Mouse (Mus musculus) layer of hippocampus, adult 2 months (tissue): ENCODE results near the gene Gsdma3. TPM values are rescaled to one million over a fixed set of nuclear protein-coding genes. Genes with fewer than 3 reads are reported as not detected.

Experiments used
- DNase-seq, 2 experiments: peaks; one replicate each; pipeline ENCODE4 v3.0.0; 2022; ENCODE audit warnings: low spot score in 2 of 2
- H3K27ac ChIP-seq: fragments of 200-600 bp; 2 replicates; pipeline ENCODE4 v1.8.1; 2022
- H3K4me3 ChIP-seq: fragments of 200-600 bp; 2 replicates; pipeline ENCODE4 v1.8.1; 2022; ENCODE audit warnings: mild to moderate bottlenecking
- CTCF ChIP-seq: fragments of 200-600 bp; conservative IDR thresholded peaks from 2 replicates; pipeline ENCODE4 v1.8.1; 2022; ENCODE audit warnings: antibody characterized with exemption, mild to moderate bottlenecking, moderate library complexity
- long read RNA-seq, 2 experiments: library from polyadenylated mRNA; stranded (forward); transcript quantifications; one replicate each; pipeline ENCODE4 v2.0.0; 2021; ENCODE audit warnings: borderline mapping rate in 2 of 2
- total RNA-seq, 2 experiments: library from RNA; stranded (reverse); gene quantifications; 2 replicates each; pipeline ENCODE4 v1.2.3; 2021

Gene Gsdma3
- total RNA-seq = not detected
- long read RNA-seq, experiment 1 = 0 reads
- long read RNA-seq, experiment 2 = 0 reads

- no peak for TF ChIP-seq CTCF
- no peak within 1 kb of the TSS for H3K27ac ChIP-seq
- DNase-seq = no peak
These were observed at the start of gene Gsdma3, which contains the start of gene Gm12355 for GRCm38 (mm10) chr11:98625611-98626410. Gsdma3 (plus strand) TSS chr11:98626360. Gm12355 (minus strand) TSS chr11:98625661.

GRCm38 (mm10) chr11:98577776-98578175, 48.4 kb upstream of the Gsdma3 start:
- Histone ChIP-seq H3K27ac (no peak overlapping the region), H3K4me3 (no peak overlapping the region)
- no peak for TF ChIP-seq CTCF
- DNase-seq = no peak

More at GRCm38 (mm10) chr11:98625611-98626410, at the start of gene Gsdma3, which contains the start of gene Gm12355:
- no peak within 1 kb of the TSS for H3K4me3 ChIP-seq

DNA sequence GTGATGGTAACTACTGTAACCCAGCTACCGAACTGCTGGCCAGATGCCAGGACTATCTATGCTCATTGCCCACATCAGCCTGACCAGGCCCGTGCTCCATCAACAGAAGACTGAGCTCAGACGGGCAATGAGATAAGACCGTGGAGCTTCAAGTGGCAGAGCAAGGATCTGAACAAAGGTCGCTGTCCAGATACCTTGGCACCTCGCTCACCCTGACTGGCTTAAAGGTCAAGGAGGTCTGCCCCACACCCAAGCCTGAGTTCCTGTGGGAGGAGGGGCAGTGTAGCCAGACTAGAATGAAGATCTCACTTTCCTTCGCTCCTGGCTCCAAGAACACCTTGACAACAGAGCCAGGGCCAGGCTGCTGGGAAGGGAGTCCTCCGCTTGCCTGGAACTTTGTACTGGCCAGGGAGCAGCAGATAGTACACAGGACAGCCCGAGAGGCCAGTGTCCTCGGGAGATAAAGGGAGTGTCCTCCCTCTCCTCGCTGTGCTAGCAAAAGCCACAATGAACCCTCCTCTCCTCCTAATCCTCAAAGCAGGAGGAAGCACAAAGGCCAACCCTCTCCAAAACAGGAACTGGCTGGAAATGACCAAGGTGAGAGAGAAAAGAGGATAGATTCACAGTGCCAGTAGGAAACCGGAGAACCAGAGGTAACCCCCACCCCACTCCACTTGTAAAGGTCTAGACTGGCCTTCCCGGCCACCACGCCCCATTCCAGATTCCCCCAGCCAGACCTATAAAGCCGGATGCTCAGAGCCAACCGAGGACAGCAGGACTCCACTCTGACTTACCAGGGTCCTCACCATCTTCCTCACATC, 45.6 kb upstream of the Gsdma3 start:
- DNase-seq = no peak
- no peak for TF ChIP-seq CTCF
- Histone ChIP-seq H3K27ac (no peak overlapping the region), H3K4me3 (no peak overlapping the region)

- Histone ChIP-seq H3K4me3 (no peak overlapping the region), H3K27ac (no peak overlapping the region)
- DNase-seq = no peak
- TF ChIP-seq CTCF = no peak
These were observed 44.7 kb upstream of the Gsdma3 start for GRCm38 (mm10) chr11:98581286-98582029.

DNA sequence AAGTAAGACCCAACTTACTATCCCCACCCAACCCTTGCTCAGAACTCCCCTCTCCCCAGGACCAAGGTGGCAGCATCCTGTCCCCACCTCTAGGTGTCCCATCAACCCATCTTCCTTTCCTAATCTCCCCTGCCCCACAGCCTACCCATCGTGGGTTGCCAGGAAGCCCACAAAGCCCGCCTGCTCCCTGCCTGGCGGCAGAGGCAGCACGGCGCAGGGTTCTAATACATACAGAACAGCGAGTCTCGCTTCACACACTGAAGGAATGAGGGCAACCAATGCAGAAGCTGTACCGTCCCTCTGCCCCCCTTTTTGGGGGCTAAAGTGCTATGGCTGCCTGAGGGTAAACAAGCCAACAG, 44.2 kb upstream of the Gsdma3 start:
- no peak overlapping the region for H3K27ac ChIP-seq
- TF ChIP-seq CTCF = no peak
- DNase-seq = no peak
- no peak overlapping the region for H3K4me3 ChIP-seq

GRCm38 (mm10) chr11:98582551-98583264, 43.5 kb upstream of the Gsdma3 start:
- no peak for DNase-seq
- H3K4me3 ChIP-seq = no peak overlapping the region
- TF ChIP-seq CTCF = no peak
- no peak overlapping the region for H3K27ac ChIP-seq

GRCm38 (mm10) chr11:98583265-98583552, 43.0 kb upstream of the Gsdma3 start:
- no peak overlapping the region for H3K4me3 ChIP-seq
- no peak for DNase-seq
- TF ChIP-seq CTCF = no peak
- no peak overlapping the region for H3K27ac ChIP-seq

DNA sequence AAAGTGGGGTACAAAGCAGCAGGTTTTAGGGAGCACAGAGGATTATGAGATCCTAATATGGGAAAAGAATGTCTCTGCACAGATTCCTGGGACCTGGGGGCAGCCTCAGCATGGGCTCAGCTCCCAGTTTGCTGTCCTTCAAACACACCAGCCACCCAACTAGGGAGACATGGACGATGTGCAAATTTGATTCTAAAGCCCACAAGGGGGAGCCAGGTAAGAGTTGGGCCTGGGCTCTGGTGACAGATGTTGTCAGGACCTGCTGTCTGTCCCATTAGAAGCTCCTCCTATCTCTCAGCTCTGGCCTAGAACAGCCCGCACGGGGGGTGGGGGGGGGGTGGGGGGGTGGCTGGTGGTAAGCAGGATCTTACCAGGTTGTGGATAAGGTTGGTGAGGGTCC, 42.6 kb upstream of the Gsdma3 start:
- peak; percentile 17; the same call in 1 of the 2 replicates for TF ChIP-seq CTCF
- Histone ChIP-seq H3K4me3 (no peak overlapping the region), H3K27ac (no peak overlapping the region)
- no peak for DNase-seq

GRCm38 (mm10) chr11:98584146-98584545, 42.0 kb upstream of the Gsdma3 start:
- TF ChIP-seq CTCF = no peak
- H3K4me3 ChIP-seq = no peak overlapping the region
- DNase-seq = no peak
- H3K27ac ChIP-seq = no peak overlapping the region

DNA sequence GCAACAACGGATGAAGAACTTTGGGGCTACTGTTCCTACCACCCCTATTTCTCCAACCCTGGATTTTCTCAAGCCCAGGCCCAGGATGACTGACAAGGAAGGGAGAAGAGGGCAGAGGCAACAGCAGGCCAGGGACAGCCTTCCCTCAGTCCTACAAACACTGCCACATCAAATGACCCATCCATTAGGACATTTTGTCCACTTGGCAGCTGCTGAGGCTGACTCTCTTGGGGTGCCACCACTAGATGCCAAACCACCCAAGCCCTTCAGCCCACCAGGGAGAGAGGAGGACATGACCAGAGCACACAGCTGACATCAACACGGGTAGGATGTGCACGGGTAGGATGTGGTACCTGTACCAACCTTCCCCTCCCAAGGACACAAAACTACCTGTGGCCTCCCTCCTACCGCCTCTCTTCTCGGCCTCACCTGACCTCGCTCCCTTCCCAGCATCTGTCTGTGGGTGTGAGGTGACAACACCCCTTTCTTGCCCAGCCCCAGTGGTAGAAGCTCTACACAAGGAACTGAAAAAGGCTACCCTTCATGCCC, 41.5 kb upstream of the Gsdma3 start:
- TF ChIP-seq CTCF = no peak
- Histone ChIP-seq H3K27ac (no peak overlapping the region), H3K4me3 (no peak overlapping the region)
- no peak for DNase-seq

GRCm38 (mm10) chr11:98586087-98586891, 39.9 kb upstream of the Gsdma3 start:
- Histone ChIP-seq H3K27ac (peak overlapping the region; percentile 92), H3K4me3 (peak overlapping the region; percentile 93)
- TF ChIP-seq CTCF = no peak
- no peak for DNase-seq
